Mouse (Mus musculus) MEL (cell line): ENCODE data around the gene Mdga1. TPM values are rescaled to one million over a fixed set of nuclear protein-coding genes. Genes with fewer than 3 reads are reported as not detected.
A peak's percentile ranks its signal among the peaks of the same experiment; 100 is the strongest.

Experiments used
- DNase-seq: peaks from one replicate; pipeline ENCODE4 v3.0.0; 2011; ENCODE audit warnings: low read depth, low spot score
- H3K27ac ChIP-seq: 2 replicates; pipeline ENCODE4 v1.5.1; 2012; ENCODE audit warnings: low read depth, mild to moderate bottlenecking, control low read depth, low read length, moderate library complexity; ENCODE audit not compliant: control insufficient read depth
- H3K27me3 ChIP-seq, 2 experiments: fragments of 150-350 bp in 1 of 2; sonication (generic) in 1 of 2; 2 replicates each; pipeline ENCODE4 v1.6.1; 2012; ENCODE audit warnings: low read length in 2 of 2, mild to moderate bottlenecking in 2 of 2, improper control_type of control experiment in 1 of 2, moderate library complexity in 1 of 2; ENCODE audit not compliant: insufficient read depth in 2 of 2, control insufficient read depth in 1 of 2
- H3K36me3 ChIP-seq, 2 experiments: 2 replicates each; pipeline ENCODE4 v1.6.1; 2012 to 2014; ENCODE audit warnings: low read length in 2 of 2, improper control_type of control experiment in 1 of 2, inconsistent platforms in 1 of 2, mild to moderate bottlenecking in 1 of 2; ENCODE audit not compliant: insufficient read depth in 2 of 2, control insufficient read depth in 1 of 2
- H3K4me1 ChIP-seq, 2 experiments: fragments of 150-350 bp in 1 of 2; sonication (generic) in 1 of 2; 2 replicates each; pipeline ENCODE4 v1.6.1; 2012; ENCODE audit warnings: low read length in 2 of 2, improper control_type of control experiment in 1 of 2, mild to moderate bottlenecking in 1 of 2; ENCODE audit not compliant: insufficient read depth in 2 of 2, control insufficient read depth in 1 of 2
- H3K4me3 ChIP-seq, 2 experiments: fragments of 150-350 bp in 1 of 2; sonication (generic) in 1 of 2; 2 replicates each; pipeline ENCODE4 v1.5.1; 2012; ENCODE audit warnings: low read depth in 2 of 2, low read length in 2 of 2, mild to moderate bottlenecking in 2 of 2, moderate library complexity in 2 of 2, control low read depth in 1 of 2, improper control_type of control experiment in 1 of 2; ENCODE audit not compliant: control insufficient read depth in 1 of 2, insufficient read depth in 1 of 2
- H3K79me2 ChIP-seq: 2 replicates; pipeline ENCODE4 v1.6.1; 2012; ENCODE audit warnings: mild to moderate bottlenecking, low read length, moderate library complexity; ENCODE audit not compliant: control insufficient read depth, poor library complexity, insufficient read depth
- H3K9ac ChIP-seq: 2 replicates; pipeline ENCODE4 v1.6.1; 2012; ENCODE audit warnings: low read depth, mild to moderate bottlenecking, control low read depth, low read length, moderate library complexity; ENCODE audit not compliant: control insufficient read depth, poor library complexity, severe bottlenecking
- H3K9me3 ChIP-seq: fragments of 150-350 bp; sonication (generic); replicated peaks from 2 replicates; pipeline ENCODE4 v1.6.1; 2012; ENCODE audit warnings: mild to moderate bottlenecking, low read length, improper control_type of control experiment, moderate library complexity; ENCODE audit not compliant: insufficient read depth
- BHLHE40 ChIP-seq: IDR thresholded peaks from 2 replicates; pipeline ENCODE4 v1.6.1; 2012; ENCODE audit warnings: low read depth, mild to moderate bottlenecking, inconsistent platforms, low read length, improper control_type of control experiment, borderline replicate concordance
- CHD1 ChIP-seq: IDR thresholded peaks from 2 replicates; pipeline ENCODE4 v1.6.1; 2012; ENCODE audit warnings: low read depth, mild to moderate bottlenecking, inconsistent platforms, low read length, improper control_type of control experiment
- CHD2 ChIP-seq: IDR thresholded peaks from 2 replicates; pipeline ENCODE4 v1.6.1; 2011; ENCODE audit warnings: low read length, improper control_type of control experiment
- CTCF ChIP-seq, 3 experiments: IDR thresholded peaks in 2 of 3; conservative IDR thresholded peaks in 1 of 3; 2 replicates each; pipeline ENCODE4 v1.5.1; 2011 to 2012; ENCODE audit warnings: low read length in 3 of 3, low read depth in 2 of 3, mild to moderate bottlenecking in 2 of 3, improper control_type of control experiment in 1 of 3, inconsistent platforms in 1 of 3, mixed read lengths in 1 of 3, moderate library complexity in 1 of 3; ENCODE audit not compliant: control insufficient read depth in 1 of 3, insufficient read depth in 1 of 3, poor library complexity in 1 of 3, severe bottlenecking in 1 of 3
- E2F4 ChIP-seq: IDR thresholded peaks from 2 replicates; pipeline ENCODE4 v1.6.1; 2011; ENCODE audit warnings: low read depth, low read length, improper control_type of control experiment, borderline replicate concordance
- JUND ChIP-seq: IDR thresholded peaks from 2 replicates; pipeline ENCODE4 v1.6.1; 2011; ENCODE audit warnings: low read depth, mild to moderate bottlenecking, improper control_type of control experiment, low read length
- MAFK ChIP-seq: IDR thresholded peaks from 2 replicates; pipeline ENCODE4 v1.6.1; 2011; ENCODE audit warnings: low read depth, mild to moderate bottlenecking, low read length, improper control_type of control experiment, borderline replicate concordance
- MAZ ChIP-seq: IDR thresholded peaks from 2 replicates; pipeline ENCODE4 v1.6.1; 2012; ENCODE audit warnings: low read depth, mild to moderate bottlenecking, inconsistent platforms, low read length, improper control_type of control experiment
- MYC ChIP-seq: IDR thresholded peaks from 2 replicates; pipeline ENCODE4 v1.6.1; 2011; ENCODE audit warnings: low read depth, mild to moderate bottlenecking, low read length, improper control_type of control experiment, moderate library complexity
- NELFE ChIP-seq: IDR thresholded peaks from 2 replicates; pipeline ENCODE4 v1.6.1; 2011; ENCODE audit warnings: low read depth, low read length, improper control_type of control experiment
- POLR2A ChIP-seq, 2 experiments: IDR thresholded peaks; 2 replicates each; pipeline ENCODE4 v1.6.1; 2011 to 2012; ENCODE audit warnings: low read length in 2 of 2, mild to moderate bottlenecking in 2 of 2, control low read depth in 1 of 2, improper control_type of control experiment in 1 of 2, low read depth in 1 of 2, moderate library complexity in 1 of 2; ENCODE audit not compliant: control insufficient read depth in 1 of 2, insufficient read depth in 1 of 2, poor library complexity in 1 of 2
- RAD21 ChIP-seq: IDR thresholded peaks from 2 replicates; pipeline ENCODE4 v1.6.1; 2011; ENCODE audit warnings: mild to moderate bottlenecking, low read depth, low read length, improper control_type of control experiment
- RCOR1 ChIP-seq: IDR thresholded peaks from 2 replicates; pipeline ENCODE4 v1.6.1; 2012; ENCODE audit warnings: low read depth, mild to moderate bottlenecking, inconsistent platforms, low read length, improper control_type of control experiment
- SIN3A ChIP-seq: IDR thresholded peaks from 2 replicates; pipeline ENCODE4 v1.6.1; 2012; ENCODE audit warnings: low read length, improper control_type of control experiment, inconsistent platforms
- SMC3 ChIP-seq: IDR thresholded peaks from 2 replicates; pipeline ENCODE4 v1.6.1; 2011; ENCODE audit warnings: low read depth, low read length, improper control_type of control experiment
- TAL1 ChIP-seq: IDR thresholded peaks from 2 replicates; pipeline ENCODE4 v1.6.1; 2012; ENCODE audit warnings: mild to moderate bottlenecking, inconsistent platforms, low read length, moderate library complexity, mixed read lengths
- TBP ChIP-seq: IDR thresholded peaks from 2 replicates; pipeline ENCODE4 v1.8.0; 2011; ENCODE audit warnings: low read depth, low read length, improper control_type of control experiment
- USF2 ChIP-seq, 2 experiments: IDR thresholded peaks; 2 replicates each; pipeline ENCODE4 v1.6.1; 2011 to 2012; ENCODE audit warnings: improper control_type of control experiment in 2 of 2, low read length in 2 of 2, borderline replicate concordance in 1 of 2, inconsistent platforms in 1 of 2, low read depth in 1 of 2, mild to moderate bottlenecking in 1 of 2; ENCODE audit not compliant: insufficient read depth in 1 of 2
- ZC3H11A ChIP-seq: IDR thresholded peaks from 2 replicates; pipeline ENCODE4 v1.6.1; 2012; ENCODE audit warnings: low read depth, mild to moderate bottlenecking, inconsistent platforms, low read length, improper control_type of control experiment
- ZKSCAN1 ChIP-seq: IDR thresholded peaks from 2 replicates; pipeline ENCODE4 v1.6.1; 2012; ENCODE audit warnings: low read depth, mild to moderate bottlenecking, inconsistent platforms, low read length, improper control_type of control experiment, moderate library complexity
- ZNF384 ChIP-seq: IDR thresholded peaks from 2 replicates; pipeline ENCODE4 v1.6.1; 2012; ENCODE audit warnings: low read depth, mild to moderate bottlenecking, inconsistent platforms, low read length, improper control_type of control experiment
- polyA plus RNA-seq, 2 experiments: library from polyadenylated mRNA; stranded (reverse) in 1 of 2; unstranded in 1 of 2; fragments of >175 nt in 1 of 2; fragments of >200 nt in 1 of 2; gene quantifications; 2 replicates each; pipeline versions ENCODE4 v1.2.1 to v1.2.4; 2012; ENCODE audit warnings: low replicate concordance in 2 of 2, low read depth in 1 of 2; ENCODE audit not compliant: insufficient read length in 2 of 2, insufficient read depth in 1 of 2, missing spikeins in 1 of 2
- total RNA-seq: library from RNA; depleted of rRNA; stranded (reverse); fragments of 300-350 nt; gene quantifications from 2 replicates; pipeline ENCODE4 v1.2.3, GENCODE M21; 2012

Mdga1 gene
- total and polyA plus RNA-seq, 3 experiments = 0.27 to 2.3 TPM; not detected in 1

- no peak overlapping the region for H3K9ac ChIP-seq
- H3K4me1 ChIP-seq = no peaks in the 10 kb centered on the region
- no peaks in the 10 kb centered on the region for H3K36me3 ChIP-seq
- no peaks in the 10 kb centered on the region; a peak in 2 of 4 replicates for H3K27me3 ChIP-seq
- no peak overlapping the region for H3K27ac ChIP-seq
- H3K79me2 ChIP-seq = no peaks in the 10 kb centered on the region
- H3K9me3 ChIP-seq = no peaks in the 10 kb centered on the region
- no peak for TF ChIP-seq NELFE
- no peak for TF ChIP-seq CHD2
- no peak for TF ChIP-seq RAD21
- TF ChIP-seq BHLHE40 = no peak
- no peak for TF ChIP-seq SIN3A
- TF ChIP-seq MYC = no peak
- no peak for TF ChIP-seq JUND
- no peak for TF ChIP-seq ZNF384
- no peak for TF ChIP-seq MAZ
- TF ChIP-seq POLR2A (IDR thresholded peaks at IDR 0.05; ENCODE audit: control insufficient read depth in 1 of 2, insufficient read depth in 1 of 2, low read depth in 1 of 2, low read length in 2 of 2, poor library complexity in 1 of 2) = no peak
- TF ChIP-seq E2F4 = no peak
- H3K4me3 ChIP-seq = no peak overlapping the region
- no peak for DNase-seq
Measured at GRCm38 (mm10) chr17:29883351-29883750, 86.5 kb downstream of the Mdga1 start.

GRCm38 (mm10) chr17:29882885-29883284 lies 87.0 kb downstream of the Mdga1 start:
- no peaks in the 10 kb centered on the region for H3K4me1 ChIP-seq
- peak; percentile 65 for DNase-seq
- H3K27ac ChIP-seq = no peak overlapping the region
- no peak overlapping the region for H3K4me3 ChIP-seq
- TF ChIP-seq RAD21 (peak; percentile 97), ZKSCAN1 (no peak), CTCF (IDR thresholded peaks at IDR 0.05 in 2 of 3, conservative IDR thresholded peaks at IDR 0.05 in 1 of 3; ENCODE audit: control insufficient read depth in 1 of 3, insufficient read depth in 1 of 3, low read depth in 2 of 3, low read length in 3 of 3, poor library complexity in 1 of 3, severe bottlenecking in 1 of 3) (peak; percentile 83 to 98 (median 98)), ZNF384 (no peak), RCOR1 (no peak), ZC3H11A (peak; percentile 96), TBP (no peak), USF2 (IDR thresholded peaks at IDR 0.05; ENCODE audit: borderline replicate concordance in 1 of 2, insufficient read depth in 1 of 2, low read depth in 1 of 2, low read length in 2 of 2) (no peak), MAFK (no peak), CHD1 (no peak), SMC3 (peak; percentile 98), MAZ (no peak; the same call in 1 of the 2 replicates), TAL1 (no peak), POLR2A (IDR thresholded peaks at IDR 0.05; ENCODE audit: control insufficient read depth in 1 of 2, insufficient read depth in 1 of 2, low read depth in 1 of 2, low read length in 2 of 2, poor library complexity in 1 of 2) (no peak)
- H3K27me3 ChIP-seq = no peaks in the 10 kb centered on the region; a peak in 2 of 4 replicates
- no peaks in the 10 kb centered on the region for H3K79me2 ChIP-seq
- no peaks in the 10 kb centered on the region for H3K9me3 ChIP-seq
- H3K36me3 ChIP-seq = no peaks in the 10 kb centered on the region
- H3K9ac ChIP-seq = no peak overlapping the region
